Mouse (Mus musculus): ENCODE measurements around the gene Mrgpra3.

The Mrgpra3 gene

DNA sequence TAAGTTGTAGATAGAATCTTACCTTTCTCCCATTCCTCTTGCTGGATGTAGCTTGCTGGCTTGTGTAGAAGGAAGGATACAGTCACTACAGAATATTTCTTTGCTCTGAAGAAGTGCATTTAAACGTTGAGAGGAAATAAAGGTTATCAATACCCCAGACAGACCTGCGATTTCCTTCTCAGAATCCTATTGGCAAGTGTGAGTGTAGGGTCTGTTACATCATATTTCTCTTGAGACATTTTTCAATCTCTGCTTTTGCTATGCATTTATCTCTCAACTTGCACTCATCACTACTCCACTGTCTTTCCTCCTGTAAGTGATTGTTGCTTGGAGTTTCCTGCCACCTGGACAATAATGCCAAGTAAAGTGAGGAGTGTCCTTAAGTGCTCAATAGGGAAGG, at the start of gene Mrgpra3:
Gene Mrgpra3, minus strand, starts transcription at position 101 of the 400 bp plus-strand sequence.
- no peak for DNase-seq (ENCODE audit: low spot score in 2 of 2)
